Mouse (Mus musculus): ENCODE measurements around the gene Rgs2. TPM values are rescaled to one million over a fixed set of nuclear protein-coding genes. Genes with fewer than 3 reads are reported as not detected.

Rgs2 gene
- total RNA-seq, 1 experiment = 0.49 TPM

- Histone ChIP-seq H3K4me3 (ENCODE audit: insufficient read depth in 1 of 2, low read depth in 1 of 2, low read length in 2 of 2, poor library complexity in 1 of 2, severe bottlenecking in 1 of 2) (no peak overlapping the region), H3K27ac (ENCODE audit: insufficient read depth, low read depth, low read length, poor library complexity, severe bottlenecking) (no peak overlapping the region), H3K9me3 (ENCODE audit: control insufficient read depth, insufficient read depth, low read depth, low read length) (no peaks in the 10 kb centered on the region), H3K9ac (ENCODE audit: insufficient read depth, low read depth, low read length, poor library complexity, severe bottlenecking) (no peak overlapping the region), H3K4me1 (ENCODE audit: control insufficient read depth in 2 of 2, insufficient read depth in 2 of 2, low read length in 2 of 2, poor library complexity in 1 of 2) (no peaks in the 10 kb centered on the region), H3K36me3 (ENCODE audit: control insufficient read depth, insufficient read depth, low read length, poor library complexity, severe bottlenecking) (no peaks in the 10 kb centered on the region)
- TF ChIP-seq CHD2 (IDR thresholded peaks at IDR 0.05; ENCODE audit: low read depth, low read length) (no peak), ZC3H11A (IDR thresholded peaks at IDR 0.05; ENCODE audit: borderline replicate concordance, low read depth, low read length) (no peak), MAFK (IDR thresholded peaks at IDR 0.05; ENCODE audit: insufficient read depth, low read depth, low read length) (no peak), ZNF384 (IDR thresholded peaks at IDR 0.05; ENCODE audit: low read depth, low read length) (no peak), HCFC1 (IDR thresholded peaks at IDR 0.05; ENCODE audit: borderline replicate concordance, insufficient read depth, low read length) (no peak)
- in situ Hi-C loops (cut with MboI; ENCODE audit: low sequenced_read_pairs in 2 of 2, unreplicated experiment in 2 of 2) = loop anchor here in 1 of 2 experiments (25.0 kb wide), 1 partner anchor 190 kb away; no protein-coding TSS in a partner anchor
- no peak for DNase-seq (ENCODE audit: low read depth, low spot score)
These were observed 1.3 kb downstream of the Rgs2 start for GRCm38 (mm10) chr1:144002715-144003066.

- Histone ChIP-seq H3K9ac (ENCODE audit: insufficient read depth, low read depth, low read length, poor library complexity, severe bottlenecking) (no peak overlapping the region), H3K27ac (ENCODE audit: insufficient read depth, low read depth, low read length, poor library complexity, severe bottlenecking) (no peak overlapping the region), H3K4me3 (ENCODE audit: insufficient read depth in 1 of 2, low read depth in 1 of 2, low read length in 2 of 2, poor library complexity in 1 of 2, severe bottlenecking in 1 of 2) (no peak overlapping the region), H3K36me3 (ENCODE audit: control insufficient read depth, insufficient read depth, low read length, poor library complexity, severe bottlenecking) (no peaks in the 10 kb centered on the region), H3K9me3 (ENCODE audit: control insufficient read depth, insufficient read depth, low read depth, low read length) (no peaks in the 10 kb centered on the region), H3K4me1 (ENCODE audit: control insufficient read depth in 2 of 2, insufficient read depth in 2 of 2, low read length in 2 of 2, poor library complexity in 1 of 2) (no peaks in the 10 kb centered on the region)
- DNase-seq (ENCODE audit: low read depth, low spot score) = no peak
- in situ Hi-C loops (cut with MboI; ENCODE audit: low sequenced_read_pairs in 2 of 2, unreplicated experiment in 2 of 2) = loop anchor here in 1 of 2 experiments (25.0 kb wide), 1 partner anchor 190 kb away; no protein-coding TSS in a partner anchor
- TF ChIP-seq ZNF384 (IDR thresholded peaks at IDR 0.05; ENCODE audit: low read depth, low read length) (no peak), MAFK (IDR thresholded peaks at IDR 0.05; ENCODE audit: insufficient read depth, low read depth, low read length) (no peak), HCFC1 (IDR thresholded peaks at IDR 0.05; ENCODE audit: borderline replicate concordance, insufficient read depth, low read length) (no peak), ZC3H11A (IDR thresholded peaks at IDR 0.05; ENCODE audit: borderline replicate concordance, low read depth, low read length) (no peak)
These were observed 1.8 kb downstream of the Rgs2 start for GRCm38 (mm10) chr1:144002036-144002714.

GRCm38 (mm10) chr1:144000246-144000645, 3.7 kb downstream of the Rgs2 start:
- H3K9ac ChIP-seq (ENCODE audit: insufficient read depth, low read depth, low read length, poor library complexity, severe bottlenecking) = no peak overlapping the region
- H3K36me3 ChIP-seq (ENCODE audit: control insufficient read depth, insufficient read depth, low read length, poor library complexity, severe bottlenecking) = no peaks in the 10 kb centered on the region
- TF ChIP-seq MAFK (IDR thresholded peaks at IDR 0.05; ENCODE audit: insufficient read depth, low read depth, low read length) (no peak), HCFC1 (IDR thresholded peaks at IDR 0.05; ENCODE audit: borderline replicate concordance, insufficient read depth, low read length) (no peak), CHD2 (IDR thresholded peaks at IDR 0.05; ENCODE audit: low read depth, low read length) (no peak), ZNF384 (IDR thresholded peaks at IDR 0.05; ENCODE audit: low read depth, low read length) (no peak), ZC3H11A (IDR thresholded peaks at IDR 0.05; ENCODE audit: borderline replicate concordance, low read depth, low read length) (no peak)

GRCm38 (mm10) chr1:143999371-143999920, 4.5 kb downstream of the Rgs2 start:
- H3K9ac ChIP-seq (ENCODE audit: insufficient read depth, low read depth, low read length, poor library complexity, severe bottlenecking) = no peak overlapping the region
- no peak overlapping the region for H3K27ac ChIP-seq (ENCODE audit: insufficient read depth, low read depth, low read length, poor library complexity, severe bottlenecking)
- no peaks in the 10 kb centered on the region for H3K9me3 ChIP-seq (ENCODE audit: control insufficient read depth, insufficient read depth, low read depth, low read length)
- no peaks in the 10 kb centered on the region for H3K4me1 ChIP-seq (ENCODE audit: control insufficient read depth in 2 of 2, insufficient read depth in 2 of 2, low read length in 2 of 2, poor library complexity in 1 of 2)
- H3K4me3 ChIP-seq (ENCODE audit: insufficient read depth in 1 of 2, low read depth in 1 of 2, low read length in 2 of 2, poor library complexity in 1 of 2, severe bottlenecking in 1 of 2) = no peak overlapping the region
- in situ Hi-C loops (cut with MboI; ENCODE audit: low sequenced_read_pairs in 2 of 2, unreplicated experiment in 2 of 2) = no loop called here
- no peak for DNase-seq (ENCODE audit: low read depth, low spot score)
- TF ChIP-seq CHD2 (IDR thresholded peaks at IDR 0.05; ENCODE audit: low read depth, low read length) (no peak), HCFC1 (IDR thresholded peaks at IDR 0.05; ENCODE audit: borderline replicate concordance, insufficient read depth, low read length) (no peak), ZC3H11A (IDR thresholded peaks at IDR 0.05; ENCODE audit: borderline replicate concordance, low read depth, low read length) (no peak), ZNF384 (IDR thresholded peaks at IDR 0.05; ENCODE audit: low read depth, low read length) (no peak), MAFK (IDR thresholded peaks at IDR 0.05; ENCODE audit: insufficient read depth, low read depth, low read length) (no peak)
- no peaks in the 10 kb centered on the region for H3K36me3 ChIP-seq (ENCODE audit: control insufficient read depth, insufficient read depth, low read length, poor library complexity, severe bottlenecking)

More at GRCm38 (mm10) chr1:144000246-144000645, 3.7 kb downstream of the Rgs2 start:
- in situ Hi-C loops (cut with MboI; ENCODE audit: low sequenced_read_pairs in 2 of 2, unreplicated experiment in 2 of 2) = loop anchor here in 1 of 2 experiments (25.0 kb wide), 1 partner anchor 188 kb away; no protein-coding TSS in a partner anchor
- DNase-seq (ENCODE audit: low read depth, low spot score) = no peak
- Histone ChIP-seq H3K4me3 (ENCODE audit: insufficient read depth in 1 of 2, low read depth in 1 of 2, low read length in 2 of 2, poor library complexity in 1 of 2, severe bottlenecking in 1 of 2) (no peak overlapping the region), H3K27ac (ENCODE audit: insufficient read depth, low read depth, low read length, poor library complexity, severe bottlenecking) (no peak overlapping the region), H3K4me1 (ENCODE audit: control insufficient read depth in 2 of 2, insufficient read depth in 2 of 2, low read length in 2 of 2, poor library complexity in 1 of 2) (no peaks in the 10 kb centered on the region), H3K9me3 (ENCODE audit: control insufficient read depth, insufficient read depth, low read depth, low read length) (no peaks in the 10 kb centered on the region)

All from ES-E14 (cell line).